Mouse (Mus musculus) erythroblast, adult 5-6 weeks (primary cell): ENCODE data around the gene Evpl. TPM values are rescaled to one million over a fixed set of nuclear protein-coding genes. Genes with fewer than 3 reads are reported as not detected.

Source experiments
- ATAC-seq: replicated peaks from 2 replicates; pipeline ENCODE4 v1.8.0; 2016; ENCODE audit warnings: moderate number of reproducible peaks, mild to moderate bottlenecking, moderate TSS enrichment, inconsistent platforms; ENCODE audit not compliant: poor library complexity, low FRiP score, severe bottlenecking
- total RNA-seq, 2 experiments: library from RNA; stranded (forward) in 1 of 2; stranded (reverse) in 1 of 2; fragments of 150-400 nt in 1 of 2; fragments of 200-764, 138-1000 nt in 1 of 2; gene quantifications; 2 replicates each; pipeline versions ENCODE4 v1.2.3 to v1.2.4; 2015 to 2017; ENCODE audit warnings: low replicate concordance in 2 of 2

The Evpl gene
- total RNA-seq, 2 experiments from 2014 or later = 0.09 TPM; not detected in 1

GRCm38 (mm10) chr11:116259461-116259860, 21.6 kb upstream of the Evpl start:
- ATAC-seq = no peak

- ATAC-seq = no peak
Measured at GRCm38 (mm10) chr11:116255982-116256675, 18.3 kb upstream of the Evpl start.

GRCm38 (mm10) chr11:116255090-116255981, 17.5 kb upstream of the Evpl start:
- ATAC-seq = no peak

GRCm38 (mm10) chr11:116254627-116255026, 16.8 kb upstream of the Evpl start:
- ATAC-seq = no peak

GRCm38 (mm10) chr11:116253076-116253600, 15.3 kb upstream of the Evpl start:
- no peak for ATAC-seq

GRCm38 (mm10) chr11:116250898-116251297, 13.0 kb upstream of the Evpl start:
- ATAC-seq = no peak

- ATAC-seq = no peak
Measured at GRCm38 (mm10) chr11:116247502-116248222, 9.8 kb upstream of the Evpl start.

GRCm38 (mm10) chr11:116245616-116246015, 7.7 kb upstream of the Evpl start:
- no peak for ATAC-seq

GRCm38 (mm10) chr11:116244580-116244979, 6.7 kb upstream of the Evpl start:
- no peak for ATAC-seq

GRCm38 (mm10) chr11:116241744-116242235, 3.9 kb upstream of the Evpl start:
- no peak for ATAC-seq

- ATAC-seq = no peak
Measured at GRCm38 (mm10) chr11:116239797-116240196, 1.9 kb upstream of the Evpl start.

- ATAC-seq = no peak
Measured at GRCm38 (mm10) chr11:116234901-116235300, 3.0 kb downstream of the Evpl start.

GRCm38 (mm10) chr11:116232427-116232826, 5.5 kb downstream of the Evpl start:
- no peak for ATAC-seq

GRCm38 (mm10) chr11:116228699-116229098, 9.2 kb downstream of the Evpl start:
- no peak for ATAC-seq

- ATAC-seq = peak; percentile 65
Measured at GRCm38 (mm10) chr11:116226414-116226813, 11.5 kb downstream of the Evpl start.

GRCm38 (mm10) chr11:116222740-116223059, 15.2 kb downstream of the Evpl start:
- ATAC-seq = no peak

- no peak for ATAC-seq
Measured at GRCm38 (mm10) chr11:116221931-116222739, 15.7 kb downstream of the Evpl start.

- no peak for ATAC-seq
Measured at GRCm38 (mm10) chr11:116219885-116220284, 18.0 kb downstream of the Evpl start.

GRCm38 (mm10) chr11:116218737-116219400, 19.0 kb downstream of the Evpl start:
- ATAC-seq = no peak
